Mouse (Mus musculus) heart, postnatal 0 days (tissue): ENCODE measurements around the gene Dusp1.

ENCODE experiments used
- CTCF ChIP-seq: IDR thresholded peaks from 2 replicates; pipeline ENCODE4 v1.5.1; 2016; ENCODE audit warnings: antibody characterized with exemption, control low read depth, low read depth
- EP300 ChIP-seq: IDR thresholded peaks from 2 replicates; pipeline ENCODE4 v1.6.1; 2016; ENCODE audit warnings: antibody characterized with exemption, low read depth

GRCm38 (mm10) chr17:26479619-26480018, 82.3 kb downstream of the Dusp1 start:
- TF ChIP-seq CTCF, result no peak
- TF ChIP-seq EP300, result no peak
